Mouse (Mus musculus) gastrocnemius, postnatal 10 days (tissue): Measurements from ENCODE around the gene Eci2. TPM values are rescaled to one million over a fixed set of nuclear protein-coding genes. Genes with fewer than 3 reads are reported as not detected.
"Not testable (repeated sequence)": the region's sequence is repeated elsewhere in the genome, so short reads cannot be mapped to it uniquely, and the experiment has no call there.

ENCODE experiments used
- DNase-seq: peaks from one replicate; pipeline ENCODE4 v3.0.0; 2021; ENCODE audit warnings: mixed read lengths
- total RNA-seq, 2 experiments: library from RNA; stranded (reverse); gene quantifications; 2 replicates each; pipeline ENCODE4 v1.2.3; 2021

The Eci2 gene
- total RNA-seq, 2 experiments from 2014 or later, result 126 to 128 TPM

DNA sequence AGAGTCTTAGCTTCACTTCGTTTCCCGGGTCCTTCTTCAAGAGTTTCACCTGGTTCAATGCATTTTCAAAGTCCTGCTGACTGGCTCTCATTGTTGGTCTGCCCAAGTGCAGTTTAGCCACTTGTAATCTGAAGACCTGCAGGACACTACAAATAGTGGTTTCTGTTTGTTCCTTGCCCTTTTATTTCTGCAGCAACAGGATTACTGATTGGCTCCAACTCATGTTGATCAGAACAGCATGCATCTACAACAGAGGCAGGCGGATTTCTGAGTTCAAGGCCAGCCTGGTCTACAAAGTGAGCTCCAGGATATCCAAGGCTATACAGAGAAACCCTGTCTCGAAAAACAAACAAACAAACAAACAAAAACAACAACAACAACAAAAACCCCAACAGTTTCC lies 33.8 kb downstream of the Eci2 start:
- DNase-seq, result no peak

DNA sequence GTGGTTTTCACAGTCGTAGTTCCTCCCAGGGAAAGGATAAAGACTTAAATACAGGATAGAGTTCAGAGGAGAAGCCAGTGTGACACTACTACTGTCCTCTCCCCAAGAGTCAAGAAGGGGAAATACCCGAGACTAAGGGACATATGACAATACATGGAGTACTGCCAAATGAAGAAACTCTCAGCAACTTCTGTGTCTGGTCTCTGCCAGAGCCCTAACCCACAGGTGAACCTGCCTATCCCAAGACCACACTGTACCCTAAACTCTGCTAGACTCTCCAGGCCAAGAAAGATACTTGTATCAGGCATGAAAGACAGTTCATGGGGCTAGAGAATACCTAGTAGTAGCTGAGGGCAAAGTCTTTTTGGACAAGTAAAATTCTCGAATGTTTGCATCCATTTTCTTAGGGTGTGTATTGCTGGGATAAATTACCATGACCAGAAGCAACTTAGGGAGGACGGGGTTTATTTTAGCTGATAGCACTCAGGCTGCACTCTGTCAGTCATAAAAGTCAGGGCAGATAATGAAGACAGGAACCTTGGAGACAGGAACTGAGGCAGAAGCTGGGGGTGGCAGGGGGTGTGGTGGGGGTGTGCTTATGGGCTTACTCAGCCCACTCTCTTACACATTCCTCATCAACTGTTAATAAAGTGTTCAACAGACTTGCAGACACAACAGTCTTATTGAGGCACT lies 35.2 kb downstream of the Eci2 start:
- no peak for DNase-seq

DNA sequence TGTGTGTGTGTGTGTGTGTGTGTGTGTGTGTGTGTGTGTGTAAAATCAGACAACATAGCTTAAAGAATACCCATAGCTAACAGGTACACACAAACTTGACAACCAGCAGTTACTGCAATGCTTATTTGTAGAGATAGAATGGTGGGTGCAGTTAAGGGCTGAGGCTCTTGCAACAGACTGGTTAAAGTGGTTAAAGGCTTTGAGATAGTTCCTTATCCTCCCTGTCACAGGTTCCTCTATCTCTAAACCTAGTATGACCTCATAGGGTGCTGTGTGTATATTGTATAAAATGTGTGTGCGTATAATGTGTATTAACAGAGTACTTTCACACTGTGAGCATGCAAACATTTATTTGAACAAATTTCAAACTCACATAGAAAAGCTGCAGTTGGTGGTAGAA lies 43.4 kb downstream of the Eci2 start:
- not testable (repeated sequence) for DNase-seq

DNA sequence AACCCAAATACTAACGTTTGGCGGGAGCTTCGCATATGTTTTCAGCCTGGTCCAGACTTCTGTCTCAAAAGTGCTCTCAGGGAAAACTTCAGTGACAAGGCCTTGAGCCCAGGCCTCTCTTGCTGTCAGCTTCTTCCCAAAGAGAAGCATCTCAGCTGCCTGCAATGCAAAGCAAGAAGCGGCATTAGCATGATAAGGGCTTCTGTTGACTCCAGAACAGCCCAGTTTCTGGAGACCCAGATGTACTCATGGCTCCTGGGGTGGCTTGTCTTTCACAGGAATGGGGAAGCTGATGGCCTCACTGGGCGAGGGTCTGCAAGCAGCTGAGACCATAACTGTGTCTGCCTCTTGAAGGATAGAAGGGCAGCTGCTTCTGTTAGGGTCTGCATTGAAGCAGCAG lies 48.3 kb downstream of the Eci2 start:
- not testable (repeated sequence) for DNase-seq

DNA sequence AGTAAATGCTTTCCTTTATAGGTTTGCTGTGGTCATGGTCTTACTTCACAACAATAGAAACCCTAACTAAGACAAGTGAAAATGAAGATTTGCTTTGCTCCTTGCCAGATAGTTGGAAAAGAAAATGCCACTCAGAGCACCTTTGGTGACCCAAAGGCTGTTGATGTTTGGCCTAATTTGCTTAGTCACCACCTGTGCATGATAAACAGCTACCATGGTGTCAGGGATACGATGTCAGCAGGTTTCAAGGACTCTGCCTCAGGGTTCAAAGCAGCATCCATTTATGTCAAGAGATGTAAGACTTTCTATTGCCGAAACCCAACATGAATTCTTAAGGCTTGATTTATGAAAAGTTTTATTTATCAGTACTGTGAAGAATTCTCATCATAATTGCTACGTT lies 49.5 kb downstream of the Eci2 start:
- DNase-seq, result no peak

DNA sequence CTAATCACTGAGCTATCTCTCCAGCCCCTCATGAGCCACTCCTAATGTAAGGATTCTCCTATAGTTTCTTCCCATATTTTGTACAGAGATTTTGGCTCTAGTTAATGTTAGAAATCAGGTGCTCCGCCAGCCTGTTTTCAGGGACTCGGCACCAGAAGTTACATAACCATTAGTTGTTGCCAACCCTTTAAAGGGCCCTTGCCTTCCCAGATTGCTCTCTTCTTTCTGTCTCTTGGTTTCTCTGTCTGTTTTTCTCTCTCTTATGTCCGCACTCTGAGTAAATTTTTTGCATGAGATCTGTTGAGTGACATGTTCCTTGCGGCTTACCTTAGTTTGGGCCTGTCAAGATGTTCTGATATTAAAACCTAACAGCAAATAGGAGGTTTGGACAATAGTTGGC lies 50.8 kb downstream of the Eci2 start:
- no peak for DNase-seq

DNA sequence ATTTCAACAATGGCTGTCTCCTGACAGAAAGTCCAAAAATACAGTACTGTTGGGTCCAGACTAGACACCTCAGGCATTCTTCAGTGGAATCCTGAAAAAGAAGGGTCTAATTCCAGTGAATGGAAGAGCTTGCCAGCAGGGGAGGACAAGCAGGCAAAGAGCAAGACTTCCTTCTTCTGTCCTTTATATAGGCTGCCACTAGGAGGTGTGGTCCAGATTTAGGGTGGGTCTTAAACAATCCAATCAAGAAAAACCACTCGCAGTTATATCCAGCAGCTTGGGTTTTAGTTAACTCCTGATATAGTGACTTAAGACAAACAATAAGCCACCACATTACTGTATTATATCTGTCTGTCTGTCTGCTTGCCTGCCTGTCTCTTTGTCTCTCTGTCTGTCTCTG lies 53.1 kb downstream of the Eci2 start:
- DNase-seq, result no peak

DNA sequence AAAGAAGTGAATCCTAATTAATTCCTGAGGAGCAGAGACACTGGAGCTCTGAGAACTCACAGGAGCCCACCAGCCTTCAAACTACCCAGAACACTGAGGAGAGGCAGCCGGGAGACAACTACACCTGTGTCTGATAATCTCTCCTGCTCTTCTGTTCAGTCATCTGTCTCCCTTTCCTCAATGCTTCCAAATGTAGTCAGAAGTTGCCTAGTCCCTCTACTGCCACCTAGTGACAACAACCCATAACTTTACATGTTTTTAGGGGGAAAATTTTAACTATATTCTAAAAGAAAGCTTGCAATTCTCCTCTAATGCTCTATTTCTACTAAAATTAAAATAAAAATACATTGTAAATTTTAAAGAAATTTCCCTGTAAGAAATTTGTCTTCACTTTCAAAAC lies 53.7 kb downstream of the Eci2 start:
- no peak for DNase-seq

DNA sequence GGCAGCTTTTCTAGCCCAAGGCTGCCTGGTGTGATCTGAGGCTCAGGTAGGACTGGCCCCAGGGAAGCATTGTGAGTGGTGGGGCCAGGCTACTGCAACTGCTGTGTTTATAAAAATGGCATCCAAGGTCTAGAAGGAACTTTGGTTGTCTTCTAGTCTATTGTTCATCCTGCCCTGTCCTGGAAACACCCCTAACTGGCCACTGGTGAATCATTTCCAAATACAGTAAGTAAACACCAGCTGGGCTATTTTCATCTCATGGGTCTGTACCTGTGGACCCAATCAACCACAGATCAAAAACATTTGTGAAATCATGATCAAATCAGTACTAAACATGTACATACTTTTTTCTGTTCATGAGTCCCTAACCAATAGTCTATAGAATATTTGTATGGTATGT lies 54.4 kb downstream of the Eci2 start:
- not testable (repeated sequence) for DNase-seq

DNA sequence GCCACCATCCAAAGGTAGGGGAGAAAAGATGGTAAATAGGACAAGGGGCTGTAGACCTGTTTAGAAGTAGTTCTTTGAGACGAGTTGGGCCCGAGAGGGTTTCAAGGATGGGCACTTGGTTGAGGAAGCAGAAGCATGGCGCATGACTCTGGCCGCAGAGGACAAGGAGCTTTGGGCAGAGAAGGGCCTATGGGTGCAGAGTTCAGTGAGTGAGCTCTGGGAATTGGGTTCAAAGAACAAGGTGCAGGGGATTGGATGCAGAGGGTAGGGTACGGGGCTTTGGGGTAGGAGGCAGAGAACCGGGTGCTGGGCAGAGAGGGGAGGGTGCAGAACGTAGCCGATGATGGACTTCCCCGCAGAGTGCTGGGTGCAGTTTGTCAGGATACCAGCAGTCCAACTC lies 61.2 kb downstream of the Eci2 start:
- not testable (repeated sequence) for DNase-seq

DNA sequence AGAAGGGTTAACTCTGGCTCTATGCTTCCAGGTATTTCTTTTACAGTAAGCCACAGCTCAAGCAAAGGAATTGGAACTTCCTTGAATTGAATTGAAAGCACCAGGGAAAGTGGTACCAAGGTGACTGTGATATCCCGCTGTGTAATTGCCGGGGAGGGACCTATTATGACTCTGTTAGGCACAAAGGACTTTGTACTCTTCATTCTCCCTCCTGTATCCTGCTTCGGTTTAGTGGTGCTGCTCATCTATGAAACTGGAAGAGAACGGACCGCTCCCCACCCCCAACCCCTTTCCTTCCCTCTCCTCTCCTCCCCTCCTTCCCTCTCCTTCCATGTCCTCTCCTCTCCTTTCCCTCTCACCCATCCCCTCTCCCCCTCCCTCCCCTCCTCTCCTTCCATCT lies 62.0 kb downstream of the Eci2 start:
- no peak for DNase-seq

DNA sequence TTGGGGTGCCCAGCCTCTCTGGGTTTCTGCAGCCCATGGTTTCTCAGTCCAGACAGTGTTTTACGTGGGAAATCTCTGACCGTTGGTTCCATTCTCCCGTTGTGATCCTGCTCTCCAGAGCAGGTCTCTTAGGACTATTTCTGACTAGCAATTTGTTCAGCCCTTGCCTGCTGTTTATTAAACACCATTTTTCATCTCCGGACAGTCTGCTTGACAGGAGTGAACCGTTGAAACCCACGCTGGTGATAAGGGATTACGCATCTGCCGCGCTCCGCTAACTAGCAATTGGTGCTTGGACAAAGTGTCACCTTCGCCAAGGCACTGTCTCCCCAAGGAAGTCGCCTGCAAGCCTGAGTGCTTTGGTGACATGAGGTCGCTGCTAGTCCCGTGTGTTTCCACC lies 62.5 kb downstream of the Eci2 start:
- DNase-seq, result no peak

DNA sequence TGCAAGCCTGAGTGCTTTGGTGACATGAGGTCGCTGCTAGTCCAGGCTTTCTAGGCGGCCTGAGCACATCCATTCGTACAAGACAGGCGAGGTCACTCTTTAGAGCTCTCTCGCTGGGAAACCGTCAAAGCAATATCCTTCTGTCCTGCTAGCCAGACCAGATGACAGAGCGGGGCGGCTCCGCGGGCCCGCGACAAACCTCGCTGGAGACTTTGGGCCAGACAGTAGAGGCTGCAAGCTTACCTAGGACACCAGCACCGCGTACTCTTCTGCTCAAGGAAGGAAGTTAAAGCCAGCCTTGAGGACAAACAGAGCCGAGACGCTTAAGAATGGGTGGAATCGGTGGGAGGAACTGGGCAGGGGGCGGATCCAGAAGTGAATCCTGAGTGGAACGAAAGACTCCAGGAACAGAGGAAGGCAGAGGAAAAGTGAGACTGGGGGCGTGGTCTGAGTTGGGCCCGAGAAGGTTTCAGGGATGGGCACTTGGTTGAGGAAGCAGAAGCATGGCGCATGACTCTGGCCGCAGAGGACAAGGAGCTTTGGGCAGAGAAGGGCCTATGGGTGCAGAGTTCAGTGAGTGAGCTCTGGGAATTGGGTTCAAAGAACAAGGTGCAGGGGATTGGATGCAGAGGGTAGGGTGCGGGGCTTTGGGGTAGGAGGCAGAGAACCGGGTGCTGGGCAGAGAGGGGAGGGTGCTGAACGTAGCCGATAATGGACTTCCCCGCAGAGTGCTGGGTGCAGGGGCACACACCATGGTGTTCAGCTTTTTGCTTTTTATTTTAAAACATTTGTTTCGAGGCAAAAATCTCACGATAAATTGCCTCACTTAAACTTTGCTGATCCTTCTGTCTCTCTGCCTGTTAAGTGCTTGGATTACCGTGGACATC lies 63.1 kb downstream of the Eci2 start, which contains the start of gene Eci3:
Eci3 (minus strand) TSS at position 300 of the 887 bp plus-strand sequence.
- peak; percentile 13 for DNase-seq

DNA sequence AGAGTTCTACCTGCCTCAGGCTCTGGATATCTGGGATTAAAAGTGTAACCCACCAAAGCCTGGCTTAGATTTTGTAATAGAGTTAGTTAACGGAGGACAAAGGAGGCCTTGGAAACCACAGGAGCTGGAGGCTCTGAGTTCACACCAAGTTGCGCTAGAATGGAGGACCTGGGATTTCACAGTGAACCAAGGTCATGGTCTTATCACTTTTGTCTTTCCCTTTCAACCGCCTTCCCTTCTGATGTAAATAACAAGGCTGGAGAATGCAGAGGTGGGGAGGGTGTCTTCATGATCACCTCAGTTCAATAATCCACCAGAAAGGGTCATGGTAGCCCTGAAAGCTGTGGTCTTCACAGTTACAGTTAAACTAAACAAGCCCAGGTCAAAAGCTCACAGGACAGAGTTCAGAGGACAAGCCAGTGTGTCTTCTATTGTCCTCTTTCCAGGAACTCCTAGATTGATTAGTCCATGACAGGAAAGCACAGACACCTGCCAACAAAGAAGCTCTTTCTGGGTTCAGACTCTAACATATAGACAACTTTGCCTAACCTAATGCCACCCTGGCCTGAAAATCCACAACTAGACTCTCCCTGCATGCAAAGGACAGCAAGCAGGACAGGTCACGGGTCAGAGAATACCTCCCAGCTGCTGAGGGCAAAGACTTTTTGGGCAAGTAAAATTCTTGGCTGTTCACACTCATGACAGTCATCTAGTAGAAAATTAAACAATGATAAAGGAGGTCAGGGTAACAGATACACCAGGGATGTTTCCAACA lies 65.7 kb downstream of the Eci2 start:
- DNase-seq, result no peak

DNA sequence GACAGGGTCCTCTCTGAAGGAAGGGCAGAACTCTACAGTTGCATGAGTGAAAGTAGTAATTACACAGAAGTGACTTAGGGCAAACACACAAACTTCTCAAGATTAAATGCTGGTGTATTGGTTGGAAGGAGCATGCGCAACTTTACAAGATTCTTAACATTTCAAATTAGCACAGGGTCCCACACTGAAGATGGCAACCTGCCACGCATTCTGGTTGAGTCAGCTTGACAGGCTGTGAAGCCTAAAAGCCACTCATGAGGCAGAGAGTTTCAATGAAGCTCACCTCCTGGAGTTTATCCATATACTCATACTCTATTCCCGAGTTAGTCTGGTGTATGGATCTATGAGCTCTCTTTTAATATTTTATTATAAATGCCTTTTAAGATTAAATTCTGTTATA lies 68.7 kb downstream of the Eci2 start:
- DNase-seq, result not testable (repeated sequence)

DNA sequence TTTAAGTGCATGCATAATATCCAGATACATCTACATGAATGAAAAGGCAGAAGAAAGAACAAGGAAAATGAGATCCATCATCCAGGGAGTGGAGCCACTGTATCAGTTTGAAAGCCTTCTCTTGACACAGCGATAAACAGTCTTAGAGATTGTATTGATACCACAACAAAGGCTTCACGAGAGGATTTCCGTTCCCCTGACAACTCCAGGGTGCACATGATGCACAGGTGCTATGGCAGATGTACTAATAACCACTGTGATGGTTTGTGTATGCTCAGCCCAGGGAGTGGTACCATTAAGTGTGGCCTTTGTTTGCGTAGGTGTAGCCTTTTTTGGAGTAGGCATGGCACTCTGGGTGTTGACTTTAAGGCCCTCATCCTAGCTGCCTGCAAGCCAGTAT lies 70.0 kb downstream of the Eci2 start:
- no peak for DNase-seq

DNA sequence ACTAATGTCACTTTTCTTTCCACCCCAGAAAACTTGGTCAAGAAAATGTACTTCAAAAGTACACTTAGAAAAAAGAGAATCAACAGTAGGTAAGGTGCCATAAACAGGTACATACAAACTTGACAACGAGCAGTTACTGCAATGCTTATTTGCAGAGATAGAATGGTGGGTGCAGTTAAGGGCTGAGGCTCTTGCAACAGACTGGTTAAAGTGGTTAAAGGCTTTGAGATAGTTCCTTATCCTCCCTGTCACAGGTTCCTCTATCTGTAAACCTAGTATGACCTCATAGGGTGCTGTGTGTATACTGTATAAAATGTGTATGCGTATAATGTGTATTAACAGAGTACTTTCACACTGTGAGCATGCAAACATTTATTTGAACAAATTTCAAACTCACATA lies 75.5 kb downstream of the Eci2 start:
- not testable (repeated sequence) for DNase-seq

DNA sequence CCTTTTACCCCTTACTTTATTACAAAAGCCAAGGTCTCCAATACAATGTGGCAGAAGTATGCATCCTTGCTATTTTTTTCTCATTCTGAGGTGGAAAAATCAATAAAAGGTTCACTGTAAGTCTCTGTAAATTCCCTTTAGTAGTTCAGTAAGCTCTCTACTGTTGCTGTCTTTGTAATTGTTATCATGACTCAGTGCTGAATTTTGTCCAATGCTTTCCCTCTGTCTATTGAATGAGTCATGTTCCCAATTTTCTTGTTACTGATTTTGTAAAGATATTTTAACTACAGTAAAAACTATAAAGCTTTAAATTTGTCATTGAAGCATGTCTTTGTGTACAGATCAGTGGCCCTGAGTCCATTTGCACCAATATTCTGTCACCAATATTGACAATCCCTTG lies 84.5 kb downstream of the Eci2 start:
- DNase-seq, result no peak

DNA sequence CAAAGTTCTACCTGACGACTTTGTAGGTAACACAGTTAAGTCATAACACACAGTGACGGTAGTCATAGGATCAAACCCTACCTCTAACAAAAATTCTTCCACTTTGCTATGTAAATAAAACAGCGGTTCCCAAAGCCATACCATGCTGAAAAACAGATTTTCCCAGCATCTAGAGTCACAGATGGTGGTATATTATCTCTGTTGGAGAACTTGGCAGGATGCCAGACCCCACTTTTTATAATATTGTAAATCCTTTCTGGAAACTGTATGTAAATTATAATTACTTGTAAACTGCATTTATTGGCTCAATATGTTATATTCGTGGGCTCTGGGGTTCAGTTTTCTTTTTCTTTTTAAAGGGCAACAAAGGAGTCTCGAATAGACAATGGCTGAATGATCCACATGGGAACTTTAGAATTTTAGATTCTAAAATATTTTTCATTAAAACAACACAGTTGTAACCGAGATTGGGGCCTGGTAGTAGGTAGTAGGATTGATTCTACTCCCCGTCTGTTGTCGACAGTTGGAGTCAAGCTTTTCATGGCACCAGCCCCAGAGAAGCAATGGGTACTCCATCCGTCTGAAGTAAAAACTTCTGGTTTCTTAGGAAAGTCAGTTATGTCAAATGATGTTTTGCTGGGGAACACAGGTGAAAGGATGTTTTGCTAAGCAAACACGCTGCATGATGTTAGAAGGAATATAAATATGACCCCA lies 91.8 kb downstream of the Eci2 start:
- no peak for DNase-seq
